Mouse (Mus musculus) intestine, postnatal 0 days (tissue): ENCODE measurements at regions not wholly inside any gene's neighbourhood (a gene's known extent, or its start where the extent isn't known, plus 50 kb on each side); places are given as distances from the start of the nearest gene placed in this dataset.

Experiments
- ATAC-seq: fragments of 200-750 bp; cut with Nextera tagmentation; 2 replicates; pipeline ENCODE4 v1.8.0; 2017; ENCODE audit warnings: mild to moderate bottlenecking, moderate TSS enrichment, moderate library complexity
- H3K27ac ChIP-seq: fragments of 300-500 bp; sonication (generic); 2 replicates; pipeline ENCODE4 v1.5.1; 2014; ENCODE audit warnings: mild to moderate bottlenecking, low read depth, low read length, moderate library complexity
- H3K27me3 ChIP-seq: fragments of 300-500 bp; sonication (generic); replicated peaks from 2 replicates; pipeline ENCODE4 v1.6.1; 2014; ENCODE audit warnings: low read length, mixed read lengths; ENCODE audit not compliant: control insufficient read depth, insufficient read depth
- H3K36me3 ChIP-seq: fragments of 300-500 bp; sonication (generic); 2 replicates; pipeline ENCODE4 v1.6.1; 2014; ENCODE audit warnings: mild to moderate bottlenecking, moderate library complexity; ENCODE audit not compliant: control insufficient read depth, insufficient read depth
- H3K4me1 ChIP-seq: fragments of 300-500 bp; sonication (generic); replicated peaks from 2 replicates; pipeline ENCODE4 v1.6.1; 2014; ENCODE audit warnings: antibody characterized with exemption, low read length, mixed read lengths; ENCODE audit not compliant: control insufficient read depth, insufficient read depth
- H3K4me2 ChIP-seq: fragments of 300-500 bp; sonication (generic); replicated peaks from 2 replicates; pipeline ENCODE4 v1.6.1; 2014; ENCODE audit warnings: low read depth, mild to moderate bottlenecking, moderate library complexity
- H3K4me3 ChIP-seq: fragments of 300-500 bp; sonication (generic); 2 replicates; pipeline ENCODE4 v1.5.1; 2014; ENCODE audit warnings: low read depth, low read length
- H3K9ac ChIP-seq: fragments of 300-500 bp; sonication (generic); 2 replicates; pipeline ENCODE4 v1.6.1; 2014; ENCODE audit warnings: mild to moderate bottlenecking, low read depth, low read length
- H3K9me3 ChIP-seq: fragments of 300-500 bp; sonication (generic); 2 replicates; pipeline ENCODE4 v1.6.1; 2016; ENCODE audit warnings: mixed run types; ENCODE audit not compliant: control insufficient read depth
- CTCF ChIP-seq: sonication (generic); IDR thresholded peaks from 2 replicates; pipeline ENCODE4 v1.5.1; 2016; ENCODE audit warnings: low read depth, mild to moderate bottlenecking, control low read depth, antibody characterized with exemption, moderate library complexity
- WGBS: fragments of 180-500 bp; shearing (Covaris S2); extraction: QIAGEN DNeasy Blood & Tissue Kit; methylation state at CpG from one replicate; pipeline ENCODE4 v1.1.7; 2014; 5-methylcytosine and 5-hydroxymethylcytosine counted together

DNA sequence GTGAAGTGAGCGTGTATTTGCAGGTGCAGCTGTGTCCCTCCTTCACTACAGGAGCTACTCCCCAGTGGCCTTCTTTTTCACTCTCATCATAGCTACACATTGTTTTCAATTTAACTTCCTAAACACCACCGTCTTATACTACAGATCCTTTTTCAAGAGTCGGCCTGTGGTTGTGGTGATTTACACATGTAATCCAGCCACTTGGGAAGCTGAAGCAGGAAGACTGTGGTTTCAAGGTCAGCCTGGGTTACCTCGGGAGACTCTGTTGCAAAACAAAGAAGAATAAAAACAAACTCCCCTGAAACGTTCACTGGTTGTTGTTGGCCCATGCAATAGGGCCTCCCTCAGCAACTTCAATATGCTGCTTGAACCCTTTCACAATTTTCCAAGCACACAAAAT is 153.8 kb upstream of the Kcnh8 start:
- no peaks in the 10 kb centered on the region for H3K9me3 ChIP-seq
- 68% methylated on average over 5 of the region's 5 CpGs for WGBS
- H3K9ac ChIP-seq, result no peak overlapping the region
- H3K27me3 ChIP-seq, result no peaks in the 10 kb centered on the region
- no peak overlapping the region for H3K27ac ChIP-seq
- no peak for ATAC-seq
- H3K4me1 ChIP-seq, result no peaks in the 10 kb centered on the region
- no peak for TF ChIP-seq CTCF
- H3K4me3 ChIP-seq, result no peak overlapping the region
- no peaks in the 10 kb centered on the region for H3K36me3 ChIP-seq
- no peak overlapping the region for H3K4me2 ChIP-seq

GRCm38 (mm10) chr17:52459303-52459996 is 143.1 kb upstream of the Kcnh8 start:
- no peak for TF ChIP-seq CTCF
- 74% methylated on average over 10 of the region's 10 CpGs for WGBS
- no peaks in the 10 kb centered on the region for H3K9me3 ChIP-seq
- H3K36me3 ChIP-seq, result no peaks in the 10 kb centered on the region
- no peak overlapping the region for H3K27ac ChIP-seq
- no peaks in the 10 kb centered on the region for H3K27me3 ChIP-seq
- no peak overlapping the region for H3K9ac ChIP-seq
- H3K4me3 ChIP-seq, result no peak overlapping the region
- ATAC-seq, result no peak
- H3K4me2 ChIP-seq, result no peak overlapping the region
- H3K4me1 ChIP-seq, result no peaks in the 10 kb centered on the region

GRCm38 (mm10) chr17:52459997-52460387 is 142.5 kb upstream of the Kcnh8 start:
- H3K36me3 ChIP-seq, result no peaks in the 10 kb centered on the region
- H3K4me2 ChIP-seq, result no peak overlapping the region
- H3K27me3 ChIP-seq, result no peaks in the 10 kb centered on the region
- no peaks in the 10 kb centered on the region for H3K9me3 ChIP-seq
- WGBS, result 90% methylated on average over 5 of the region's 5 CpGs
- H3K27ac ChIP-seq, result no peak overlapping the region
- no peak for TF ChIP-seq CTCF
- H3K9ac ChIP-seq, result no peak overlapping the region
- ATAC-seq, result no peak
- H3K4me3 ChIP-seq, result no peak overlapping the region
- H3K4me1 ChIP-seq, result no peaks in the 10 kb centered on the region

GRCm38 (mm10) chr17:52461264-52461663 is 141.2 kb upstream of the Kcnh8 start:
- no peak overlapping the region for H3K9ac ChIP-seq
- TF ChIP-seq CTCF, result no peak
- no peaks in the 10 kb centered on the region for H3K9me3 ChIP-seq
- ATAC-seq, result no peak
- H3K27ac ChIP-seq, result no peak overlapping the region
- H3K36me3 ChIP-seq, result no peaks in the 10 kb centered on the region
- H3K27me3 ChIP-seq, result no peaks in the 10 kb centered on the region
- WGBS, result 74% methylated on average over 11 of the region's 11 CpGs
- H3K4me3 ChIP-seq, result no peak overlapping the region
- no peaks in the 10 kb centered on the region for H3K4me1 ChIP-seq
- H3K4me2 ChIP-seq, result no peak overlapping the region

GRCm38 (mm10) chr17:52461709-52462141 is 140.8 kb upstream of the Kcnh8 start:
- Histone ChIP-seq H3K9ac (no peak overlapping the region), H3K27ac (no peak overlapping the region), H3K4me2 (no peak overlapping the region), H3K4me1 (no peaks in the 10 kb centered on the region), H3K27me3 (no peaks in the 10 kb centered on the region), H3K9me3 (no peaks in the 10 kb centered on the region), H3K4me3 (no peak overlapping the region), H3K36me3 (no peaks in the 10 kb centered on the region)
- no peak for ATAC-seq
- WGBS, result 37% methylated on average over 6 of the region's 6 CpGs
- TF ChIP-seq CTCF, result peak; percentile 55

- no peaks in the 10 kb centered on the region for H3K36me3 ChIP-seq
- H3K9me3 ChIP-seq, result no peaks in the 10 kb centered on the region
- no peak overlapping the region for H3K27ac ChIP-seq
- no peak overlapping the region for H3K4me2 ChIP-seq
- H3K9ac ChIP-seq, result no peak overlapping the region
- H3K27me3 ChIP-seq, result no peaks in the 10 kb centered on the region
- 77% methylated on average over 9 of the region's 9 CpGs for WGBS
- no peak overlapping the region for H3K4me3 ChIP-seq
- TF ChIP-seq CTCF, result no peak
- H3K4me1 ChIP-seq, result no peaks in the 10 kb centered on the region
- ATAC-seq, result no peak
These were observed 140.1 kb upstream of the Kcnh8 start for GRCm38 (mm10) chr17:52462361-52462760.
